Mouse (Mus musculus) midbrain, embryonic 11.5 days (tissue): Measurements from ENCODE around the gene Ccdc50. TPM values are rescaled to one million over a fixed set of nuclear protein-coding genes. Genes with fewer than 3 reads are reported as not detected.

Experiments used
- ATAC-seq: fragments of 200-750 bp; cut with Nextera tagmentation; 2 replicates; pipeline ENCODE4 v1.8.0; 2017; ENCODE audit warnings: moderate TSS enrichment, moderate library complexity; ENCODE audit not compliant: low FRiP score
- DNase-seq: peaks from one replicate; pipeline ENCODE4 v3.0.0; 2015; ENCODE audit warnings: low spot score; ENCODE audit errors: missing footprints
- H3K27ac ChIP-seq: fragments of 300-500 bp; sonication (generic); 2 replicates; pipeline ENCODE4 v1.5.1; 2014; ENCODE audit warnings: low read depth, low read length
- H3K27me3 ChIP-seq: fragments of 300-500 bp; sonication (generic); 2 replicates; pipeline ENCODE4 v1.6.1; 2014; ENCODE audit warnings: mild to moderate bottlenecking, low read length, moderate library complexity, mixed read lengths; ENCODE audit not compliant: control insufficient read depth, insufficient read depth
- H3K36me3 ChIP-seq: fragments of 300-500 bp; sonication (generic); 2 replicates; pipeline ENCODE4 v1.6.1; 2014; ENCODE audit warnings: mild to moderate bottlenecking, low read length, moderate library complexity, mixed read lengths; ENCODE audit not compliant: control insufficient read depth, insufficient read depth
- H3K4me1 ChIP-seq: fragments of 300-500 bp; sonication (generic); 2 replicates; pipeline ENCODE4 v1.6.1; 2014; ENCODE audit warnings: low read length; ENCODE audit not compliant: control insufficient read depth, insufficient read depth
- H3K4me2 ChIP-seq: fragments of 300-500 bp; sonication (generic); 2 replicates; pipeline ENCODE4 v1.6.1; 2014; ENCODE audit warnings: mild to moderate bottlenecking, moderate library complexity
- H3K4me3 ChIP-seq: fragments of 300-500 bp; sonication (generic); 2 replicates; pipeline ENCODE4 v1.5.1; 2014; ENCODE audit warnings: low read depth, low read length
- H3K9ac ChIP-seq: fragments of 300-500 bp; sonication (generic); 2 replicates; pipeline ENCODE4 v1.6.1; 2014; ENCODE audit warnings: low read length
- H3K9me3 ChIP-seq: fragments of 300-500 bp; sonication (generic); 2 replicates; pipeline ENCODE4 v1.6.1; 2016; ENCODE audit warnings: low read length; ENCODE audit not compliant: control insufficient read depth
- WGBS: fragments of 180-500 bp; shearing (Covaris S2); extraction: QIAGEN DNeasy Blood & Tissue Kit; methylation state at CpG from one replicate; pipeline ENCODE4 v1.1.7; 2014; 5-methylcytosine and 5-hydroxymethylcytosine counted together
- polyA plus RNA-seq: library from polyadenylated mRNA; unstranded; fragments of >200 nt; fragmentation: Nextera tagmentation; extraction: Ambion mirVana; gene quantifications from 2 replicates; pipeline ENCODE4 v1.2.1, GENCODE M21; 2014

Gene Ccdc50
- 74.9 and 77.1 TPM in 2 replicates for polyA plus RNA-seq

GRCm38 (mm10) chr16:27388761-27389451 is at the start of gene Ccdc50:
Gene Ccdc50, plus strand, starts transcription at chr16:27388869.
- WGBS: under 1% methylated on average over 45 of the region's 69 CpGs
- peak; percentile 98 for ATAC-seq
- Histone ChIP-seq H3K4me3 (peak within 1 kb of the TSS; percentile 84), H3K27ac (peak within 1 kb of the TSS; percentile 92), H3K4me2 (peak within 1 kb of the TSS; percentile 74), H3K27me3 (no peaks in the 10 kb centered on the region), H3K9ac (peak within 1 kb of the TSS; percentile 98), H3K9me3 (no peaks in the 10 kb centered on the region), H3K36me3 (no peaks in the 10 kb centered on the region), H3K4me1 (peaks cover 13% of the 10 kb centered on the region)
- DNase-seq: peak; percentile 95

- H3K4me2 ChIP-seq: no peak overlapping the region
- H3K9me3 ChIP-seq: no peaks in the 10 kb centered on the region
- ATAC-seq (no peak), DNase-seq (no peak)
- no peak overlapping the region for H3K27ac ChIP-seq
- no peak overlapping the region for H3K9ac ChIP-seq
- no peaks in the 10 kb centered on the region for H3K4me1 ChIP-seq
- H3K4me3 ChIP-seq: no peak overlapping the region
- no peaks in the 10 kb centered on the region for H3K27me3 ChIP-seq
- H3K36me3 ChIP-seq: no peaks in the 10 kb centered on the region
- WGBS: 81% methylated on average over 3 of the region's 3 CpGs
Observed at GRCm38 (mm10) chr16:27347521-27347920, 41.1 kb upstream of the Ccdc50 start.

- H3K27me3 ChIP-seq: no peaks in the 10 kb centered on the region
- H3K4me1 ChIP-seq: no peaks in the 10 kb centered on the region
- no peak overlapping the region for H3K27ac ChIP-seq
- ATAC-seq (no peak), DNase-seq (no peak)
- no peak overlapping the region for H3K9ac ChIP-seq
- H3K36me3 ChIP-seq: no peaks in the 10 kb centered on the region
- 68% methylated on average over 1 of the region's 1 CpGs for WGBS
- no peak overlapping the region for H3K4me2 ChIP-seq
- no peak overlapping the region for H3K4me3 ChIP-seq
- H3K9me3 ChIP-seq: no peaks in the 10 kb centered on the region
Observed at GRCm38 (mm10) chr16:27348359-27348758, 40.3 kb upstream of the Ccdc50 start.

GRCm38 (mm10) chr16:27349235-27349634 is 39.4 kb upstream of the Ccdc50 start:
- Histone ChIP-seq H3K9ac (no peak overlapping the region), H3K36me3 (no peaks in the 10 kb centered on the region), H3K4me1 (no peaks in the 10 kb centered on the region), H3K27me3 (no peaks in the 10 kb centered on the region), H3K4me2 (no peak overlapping the region), H3K27ac (no peak overlapping the region), H3K4me3 (no peak overlapping the region), H3K9me3 (no peaks in the 10 kb centered on the region)
- WGBS: 93% methylated on average over 2 of the region's 2 CpGs
- ATAC-seq (no peak), DNase-seq (no peak)

- Histone ChIP-seq H3K27ac (no peak overlapping the region), H3K4me1 (no peaks in the 10 kb centered on the region), H3K27me3 (no peaks in the 10 kb centered on the region), H3K9ac (no peak overlapping the region), H3K9me3 (no peaks in the 10 kb centered on the region), H3K36me3 (no peaks in the 10 kb centered on the region), H3K4me3 (no peak overlapping the region), H3K4me2 (no peak overlapping the region)
- DNase-seq (no peak), ATAC-seq (no peak)
- WGBS: 87% methylated on average over 7 of the region's 7 CpGs
Observed at GRCm38 (mm10) chr16:27349878-27350532, 38.7 kb upstream of the Ccdc50 start.

- 91% methylated on average over 2 of the region's 2 CpGs for WGBS
- ATAC-seq: no peak
- Histone ChIP-seq H3K36me3 (no peaks in the 10 kb centered on the region), H3K4me2 (no peak overlapping the region), H3K27ac (no peak overlapping the region), H3K4me3 (no peak overlapping the region), H3K9ac (no peak overlapping the region), H3K27me3 (no peaks in the 10 kb centered on the region), H3K9me3 (no peaks in the 10 kb centered on the region), H3K4me1 (no peaks in the 10 kb centered on the region)
- no peak for DNase-seq
Observed at GRCm38 (mm10) chr16:27354464-27354863, 34.2 kb upstream of the Ccdc50 start.

- Histone ChIP-seq H3K9ac (no peak overlapping the region), H3K9me3 (no peaks in the 10 kb centered on the region), H3K4me1 (no peaks in the 10 kb centered on the region), H3K4me3 (no peak overlapping the region), H3K27me3 (no peaks in the 10 kb centered on the region), H3K36me3 (no peaks in the 10 kb centered on the region), H3K27ac (no peak overlapping the region), H3K4me2 (no peak overlapping the region)
- DNase-seq (no peak), ATAC-seq (no peak)
- WGBS: 93% methylated on average over 1 of the region's 1 CpGs
Observed at GRCm38 (mm10) chr16:27360059-27360458, 28.6 kb upstream of the Ccdc50 start.

- no peaks in the 10 kb centered on the region for H3K4me1 ChIP-seq
- no peak for ATAC-seq
- DNase-seq: no peak
- H3K27ac ChIP-seq: no peak within 1 kb of the TSS
- H3K4me3 ChIP-seq: no peak within 1 kb of the TSS
- H3K27me3 ChIP-seq: no peaks in the 10 kb centered on the region
- no peak within 1 kb of the TSS for H3K9ac ChIP-seq
- WGBS: 87% methylated on average over 8 of the region's 8 CpGs
- no peaks in the 10 kb centered on the region for H3K36me3 ChIP-seq
- no peak within 1 kb of the TSS for H3K4me2 ChIP-seq
- no peaks in the 10 kb centered on the region for H3K9me3 ChIP-seq
Observed at GRCm38 (mm10) chr16:27370191-27370590, 18.5 kb upstream of the Ccdc50 start, which contains the start of gene Uts2b. Gene Uts2b, minus strand, starts transcription at chr16:27370239.

- ATAC-seq (no peak), DNase-seq (no peak)
- H3K27ac ChIP-seq: no peak overlapping the region
- H3K4me2 ChIP-seq: no peak overlapping the region
- WGBS: 89% methylated on average over 2 of the region's 2 CpGs
- no peaks in the 10 kb centered on the region for H3K9me3 ChIP-seq
- H3K9ac ChIP-seq: no peak overlapping the region
- no peaks in the 10 kb centered on the region for H3K36me3 ChIP-seq
- no peaks in the 10 kb centered on the region for H3K27me3 ChIP-seq
- H3K4me1 ChIP-seq: no peaks in the 10 kb centered on the region
- H3K4me3 ChIP-seq: no peak overlapping the region
Observed at GRCm38 (mm10) chr16:27370700-27371099, 18.0 kb upstream of the Ccdc50 start.
